Mouse (Mus musculus) embryonic fibroblast, embryonic 13.5 days (primary cell): Measurements from ENCODE around the gene Srsf3.
A peak's percentile ranks its signal among the peaks of the same experiment; 100 is the strongest.

ENCODE experiments used
- CTCF ChIP-seq: IDR thresholded peaks from 2 replicates; pipeline ENCODE4 v1.5.1; 2011; ENCODE audit warnings: mild to moderate bottlenecking, control low read depth, low read length, moderate library complexity, borderline replicate concordance; ENCODE audit not compliant: insufficient read depth
- POLR2A ChIP-seq: IDR thresholded peaks from 2 replicates; pipeline ENCODE4 v1.6.1; 2011; ENCODE audit warnings: low read depth, mild to moderate bottlenecking, control low read depth, low read length, moderate library complexity

- TF ChIP-seq POLR2A (peak; percentile 76), CTCF (no peak)
Measured at GRCm38 (mm10) chr17:29007641-29008325, 24.6 kb upstream of the Srsf3 start, which contains the start of gene Stk38.
